Mouse (Mus musculus) thymus, postnatal 4 days (tissue): ENCODE measurements at regions not wholly inside any gene's neighbourhood (a gene's known extent, or its start where the extent isn't known, plus 50 kb on each side); places are given as distances from the start of the nearest gene placed in this dataset.

Experiments
- DNase-seq: peaks from one replicate; pipeline ENCODE4 v3.0.0; 2021

DNA sequence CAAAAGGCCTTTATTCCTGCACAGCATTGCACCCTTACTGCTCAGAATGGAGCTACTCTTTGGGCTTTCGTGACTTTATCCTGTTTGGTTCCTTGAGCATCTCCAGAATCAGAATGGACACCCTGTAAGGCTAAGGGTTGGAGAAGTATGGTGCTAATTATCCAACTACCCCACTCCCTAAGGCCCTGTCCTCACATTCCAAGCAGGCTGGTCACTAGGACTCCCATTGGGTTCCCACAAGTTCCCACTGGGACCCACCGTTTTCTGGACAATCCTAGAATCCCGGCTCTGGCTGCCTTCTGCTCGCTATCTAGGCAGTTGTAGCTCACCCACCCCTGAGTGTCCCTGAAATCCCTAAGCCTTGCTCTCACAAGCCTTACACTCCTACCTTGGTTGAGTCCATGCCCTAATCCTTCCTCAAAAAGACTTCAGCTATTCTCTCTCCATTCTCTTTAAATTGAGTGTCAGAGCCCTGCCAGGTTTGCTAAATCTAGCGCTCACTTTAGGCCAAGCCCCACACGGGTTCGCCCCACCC lies 146.1 kb downstream of the Efcab1 start:
- DNase-seq: no peak

DNA sequence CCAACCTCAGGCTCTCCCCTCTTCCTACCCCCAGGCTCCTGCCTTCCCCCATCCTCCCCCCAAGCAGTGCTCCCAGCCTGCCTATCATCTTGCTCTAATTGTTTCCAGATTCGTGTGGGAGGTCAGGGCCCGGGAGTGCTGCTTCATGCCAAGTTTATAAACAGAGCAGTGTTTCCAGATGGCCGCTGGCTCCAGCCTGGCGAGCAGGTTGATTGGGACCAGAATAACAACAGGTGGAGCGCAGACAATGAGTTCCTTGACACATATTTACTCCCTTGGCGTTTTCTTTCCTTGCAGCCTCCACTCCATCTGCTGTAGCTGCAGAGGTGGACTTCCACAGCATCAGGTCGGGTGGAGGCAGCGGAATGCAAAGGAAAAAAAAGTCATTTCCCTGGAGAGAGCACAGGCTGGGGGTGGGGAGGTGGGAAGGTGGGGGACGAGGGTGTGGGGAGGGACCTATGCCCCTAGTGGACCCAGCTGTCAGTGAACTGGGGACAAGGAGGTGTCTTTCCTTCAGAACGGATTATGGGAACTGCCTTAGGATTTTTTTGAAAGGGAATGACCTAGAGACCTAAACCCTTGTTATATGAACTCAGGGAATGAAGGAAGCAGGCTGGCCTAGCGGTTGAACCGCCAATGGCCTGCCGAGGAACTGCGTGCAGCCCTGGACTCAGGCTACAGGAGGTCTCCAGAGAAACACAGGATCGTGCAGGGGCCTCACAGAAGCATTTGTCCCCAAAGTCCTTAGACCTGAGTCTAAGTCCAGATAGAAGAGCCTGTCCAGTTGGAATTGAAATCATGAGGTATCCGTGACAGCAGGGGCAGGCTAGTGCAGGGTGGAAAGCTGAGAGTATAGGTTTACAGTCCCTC lies 146.8 kb downstream of the Efcab1 start:
- DNase-seq: no peak

DNA sequence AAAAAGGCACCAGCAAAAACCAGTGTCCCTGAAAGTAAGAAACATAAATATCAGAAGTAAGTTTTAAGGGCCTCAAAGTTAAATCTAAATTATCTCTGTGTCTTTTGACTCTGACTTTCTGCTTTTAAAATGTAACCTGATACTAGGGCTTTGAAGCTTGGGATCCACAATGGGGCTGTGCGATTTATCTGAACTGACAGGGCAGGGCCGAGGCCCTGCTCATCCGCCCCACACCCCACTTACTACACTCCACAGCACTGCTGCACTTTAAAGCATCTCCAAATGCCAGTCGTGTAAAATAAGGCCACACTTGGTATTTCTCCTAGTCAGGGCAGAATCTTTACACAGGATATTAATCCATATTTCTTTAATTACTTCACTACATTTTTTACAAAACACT lies 147.4 kb downstream of the Efcab1 start:
- no peak for DNase-seq

DNA sequence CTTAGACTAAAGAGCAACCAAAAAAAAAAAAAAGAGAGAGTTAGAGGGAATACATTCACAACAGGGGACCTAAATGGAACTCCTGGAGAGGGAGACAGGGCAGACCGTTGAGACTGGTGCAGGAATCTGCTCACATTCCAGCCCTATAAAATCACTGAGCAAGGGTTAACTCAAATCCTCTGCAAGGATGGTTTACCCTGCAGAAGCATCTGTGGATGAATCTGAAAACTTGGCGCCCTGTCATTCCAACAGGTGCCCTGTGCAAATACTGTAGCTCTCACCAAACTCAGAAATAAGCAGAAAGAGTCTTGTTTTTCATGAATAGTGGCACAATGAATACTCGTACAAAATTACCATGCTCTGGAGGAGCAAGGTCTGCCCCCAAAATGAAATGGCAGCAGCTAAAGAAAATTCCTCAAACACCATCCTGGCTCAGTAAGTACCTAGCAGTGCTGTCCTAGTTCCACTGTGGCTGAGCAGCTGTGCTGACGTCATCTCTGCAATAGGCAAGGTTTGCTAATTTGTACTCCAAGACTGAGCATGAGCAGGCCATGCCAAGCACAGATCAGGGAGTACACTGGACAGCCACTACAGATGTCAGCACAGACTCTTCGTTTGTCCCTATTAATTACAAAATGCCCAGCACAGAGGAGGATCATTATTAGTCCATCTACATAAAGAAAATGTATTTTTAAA lies 148.0 kb downstream of the Efcab1 start:
- no peak for DNase-seq

DNA sequence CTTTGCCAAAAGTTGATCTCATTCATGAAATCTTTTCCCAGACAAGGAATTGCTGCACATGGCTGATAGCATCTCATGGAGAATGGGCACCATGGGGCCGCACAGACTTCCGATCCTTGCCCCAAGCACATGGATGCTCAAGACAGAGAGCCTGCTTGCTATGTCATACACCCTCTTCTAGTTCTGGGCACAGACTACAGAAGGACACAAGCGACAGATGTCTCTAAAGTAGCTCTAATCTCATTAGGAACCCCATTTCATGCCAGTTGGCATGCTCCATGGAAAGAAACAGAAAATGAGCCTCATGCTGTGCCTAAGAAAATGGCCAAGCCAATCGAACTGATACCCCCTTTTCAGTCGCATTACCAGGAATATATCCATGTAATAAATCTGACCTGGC lies 149.3 kb downstream of the Efcab1 start:
- DNase-seq: no peak

DNA sequence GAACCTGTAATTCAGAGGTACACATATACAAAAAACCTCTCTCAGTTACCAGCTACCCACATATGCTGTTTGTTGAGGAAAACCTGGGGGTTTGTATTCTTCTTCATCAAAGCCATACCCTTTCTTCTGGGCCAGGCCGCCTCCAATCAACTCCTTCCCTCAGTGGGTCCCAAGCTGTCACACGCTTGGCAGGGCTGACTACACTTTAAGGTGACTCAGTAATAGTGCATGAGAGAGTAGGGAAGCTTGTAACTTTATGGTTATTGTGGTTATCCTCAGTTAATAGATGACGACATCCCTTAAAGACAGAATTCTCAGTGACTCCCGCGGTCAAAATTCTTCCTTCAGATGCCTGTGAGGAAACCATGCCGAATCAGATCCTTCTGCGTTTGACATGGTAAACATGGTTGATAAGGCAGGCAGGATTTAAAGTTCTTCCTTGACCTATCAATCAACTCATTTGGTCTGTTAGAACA lies 164.1 kb downstream of the Efcab1 start:
- DNase-seq: no peak

DNA sequence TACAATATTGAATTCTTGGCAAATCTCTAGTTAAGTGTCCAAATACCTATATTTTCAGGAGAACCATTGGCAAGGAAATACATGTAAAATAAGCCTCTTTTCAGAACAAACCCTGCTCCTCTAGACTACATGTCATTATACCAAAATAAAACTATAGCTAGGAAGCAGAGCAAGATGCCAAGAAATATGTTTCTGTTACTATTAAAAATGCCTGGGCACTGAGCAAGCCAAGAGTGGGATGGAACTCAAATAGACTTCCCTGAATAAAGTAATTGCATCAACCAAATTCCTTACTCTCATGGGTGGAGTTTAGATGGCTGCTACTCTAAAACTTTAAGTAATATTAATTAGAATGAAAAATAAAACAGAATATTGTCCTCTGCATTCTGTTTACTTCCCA lies 168.0 kb downstream of the Efcab1 start:
- DNase-seq: no peak

DNA sequence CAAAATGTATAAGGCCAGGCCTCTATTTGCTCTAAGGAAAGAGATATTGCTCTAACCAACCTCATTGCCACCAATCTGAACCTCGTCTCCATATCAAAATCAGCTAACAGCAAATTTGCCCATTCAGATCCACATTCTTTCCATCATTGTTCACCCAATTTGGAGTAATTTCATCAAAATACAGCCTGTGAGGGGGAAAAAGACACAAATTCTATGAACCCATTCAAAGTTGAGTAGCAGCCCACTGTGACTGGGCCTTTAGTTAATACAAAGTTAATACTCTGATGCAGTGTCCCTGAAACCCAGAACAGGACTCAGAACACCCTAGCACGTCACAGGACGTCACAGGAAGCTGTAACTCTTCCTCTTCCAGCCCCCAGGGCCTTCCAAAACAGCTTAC lies 177.3 kb downstream of the Efcab1 start:
- DNase-seq: no peak

DNA sequence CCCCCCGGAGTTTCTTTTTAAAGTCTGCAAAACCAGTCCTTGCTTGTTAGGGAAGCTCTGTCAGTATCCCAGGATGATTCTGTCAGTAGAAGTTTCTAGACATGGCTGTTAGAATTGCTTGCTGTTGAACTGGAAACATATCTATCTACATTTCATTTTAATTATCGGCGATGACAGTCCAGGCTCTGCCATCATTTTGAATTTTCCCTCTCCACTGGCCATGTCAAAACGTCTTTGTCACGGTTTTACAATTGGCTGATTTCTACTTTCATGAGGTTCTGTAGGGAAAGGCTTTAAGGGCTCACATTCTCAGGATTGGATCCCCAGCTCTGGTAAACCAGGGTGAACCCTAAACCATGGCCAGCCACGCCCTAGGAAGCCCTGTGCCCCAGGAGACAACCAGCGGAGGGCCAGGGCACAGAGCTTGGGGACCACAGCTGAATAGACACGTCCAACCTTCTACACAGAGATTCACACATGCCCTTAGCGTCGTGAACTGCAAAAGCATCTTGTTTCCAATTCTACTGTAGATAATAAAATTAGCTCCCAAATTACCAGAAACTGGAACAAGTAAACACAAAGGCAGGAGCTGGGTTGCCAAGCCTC lies 177.8 kb downstream of the Efcab1 start:
- no peak for DNase-seq

DNA sequence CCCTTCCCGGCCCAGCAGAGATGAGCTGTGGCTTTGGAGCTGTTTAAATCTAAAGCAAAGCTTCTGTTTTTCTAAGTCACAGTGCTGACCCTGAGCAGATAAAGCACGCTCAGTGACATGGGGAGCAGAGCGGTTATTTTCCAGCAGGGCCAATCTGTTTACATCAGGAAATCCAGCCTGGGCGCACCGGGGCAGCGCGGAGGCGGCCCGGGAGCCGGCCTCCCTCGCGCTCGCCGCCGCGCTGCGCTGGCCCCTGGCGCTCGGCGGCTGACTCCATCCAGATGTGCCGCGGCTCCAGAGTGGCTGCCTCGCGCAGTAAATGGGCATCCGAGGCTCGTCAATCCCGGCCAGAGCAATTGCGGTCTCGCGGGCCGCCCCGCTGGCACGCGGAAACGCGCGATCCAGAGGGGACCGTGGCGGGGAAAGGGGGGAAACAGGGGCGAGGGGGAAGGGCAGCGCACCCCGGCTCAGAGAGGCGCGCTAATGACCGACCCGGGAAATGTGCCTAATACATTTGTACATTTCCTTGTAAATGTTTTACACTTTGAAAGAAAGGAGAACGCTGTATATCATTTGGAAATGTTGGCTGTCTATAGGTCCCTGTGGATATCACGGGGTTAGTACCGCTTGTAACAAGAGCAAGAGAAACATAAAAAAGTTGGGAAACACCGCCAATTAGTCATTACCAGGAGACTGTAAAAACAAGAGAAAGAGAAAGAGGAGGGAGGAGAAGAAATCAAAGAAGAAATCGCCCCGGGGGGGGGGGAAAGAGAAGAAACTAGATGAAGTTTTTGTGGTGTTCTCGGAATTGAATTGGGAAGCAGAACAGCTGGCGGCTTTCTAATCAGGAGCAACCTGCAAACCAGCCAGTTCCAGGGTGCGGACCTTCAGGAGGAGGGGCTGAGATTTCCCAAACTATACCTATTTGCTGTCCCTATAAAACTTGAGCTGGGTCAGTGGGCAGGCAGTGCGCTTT lies 178.6 kb downstream of the Efcab1 start:
- DNase-seq: peak; percentile 7

DNA sequence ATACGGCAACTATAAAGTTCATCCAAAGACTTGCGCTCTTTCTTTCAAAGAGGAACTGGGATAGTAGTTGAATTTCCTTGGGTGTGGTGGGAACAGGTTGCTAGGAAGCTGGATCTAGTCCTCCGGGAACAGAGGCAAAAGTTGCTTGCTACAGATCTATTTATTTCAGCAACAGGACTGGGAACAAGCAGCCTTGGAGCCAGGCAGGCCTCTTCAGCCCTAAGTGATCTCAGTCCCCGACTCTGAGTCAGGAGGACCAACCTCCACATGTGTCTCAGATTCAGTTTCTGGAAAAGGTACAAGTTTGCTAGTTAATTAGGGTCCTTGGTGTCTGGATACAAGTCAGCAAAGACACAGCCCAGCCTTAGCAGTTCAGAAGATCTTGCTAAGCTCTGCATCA lies 180.2 kb downstream of the Efcab1 start:
- DNase-seq: no peak

DNA sequence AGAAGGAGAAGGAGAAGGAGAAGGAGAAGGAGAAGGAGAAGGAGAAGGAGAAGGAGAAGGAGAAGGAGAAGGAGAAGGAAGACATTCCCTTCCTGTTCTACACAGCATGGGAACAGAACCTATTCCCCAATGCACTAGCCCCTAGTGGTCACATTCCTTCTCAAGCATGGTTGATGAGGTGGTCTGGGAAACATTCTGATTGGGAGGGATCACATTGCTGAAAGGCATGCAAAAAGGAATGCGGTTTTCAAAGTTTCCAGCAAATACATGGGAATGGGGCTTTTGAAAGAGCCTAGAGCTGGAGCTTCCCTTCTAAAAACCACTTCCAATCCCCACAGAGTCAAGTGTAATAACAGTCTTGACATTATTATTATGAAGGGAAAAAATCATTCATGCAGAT lies 197.5 kb downstream of the Efcab1 start:
- no peak for DNase-seq

DNA sequence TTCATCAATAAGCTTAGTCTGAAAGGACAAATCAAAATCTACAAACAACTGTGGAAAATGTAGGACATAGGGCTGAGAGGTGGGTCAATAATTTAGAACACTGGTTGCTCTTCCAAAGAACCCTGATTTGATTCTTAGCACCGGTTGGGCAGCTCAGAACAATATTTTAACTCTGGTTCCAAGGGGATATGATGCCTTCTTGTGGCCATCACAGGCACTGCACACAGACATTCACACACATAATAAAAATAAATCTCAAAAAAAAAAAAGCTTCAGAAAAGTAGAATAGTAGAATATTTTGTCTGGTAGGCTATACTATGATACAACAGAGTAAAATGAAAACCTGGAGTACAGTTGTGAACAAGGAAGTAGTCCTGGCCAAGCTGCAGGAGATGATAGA lies 200.8 kb downstream of the Efcab1 start:
- no peak for DNase-seq

DNA sequence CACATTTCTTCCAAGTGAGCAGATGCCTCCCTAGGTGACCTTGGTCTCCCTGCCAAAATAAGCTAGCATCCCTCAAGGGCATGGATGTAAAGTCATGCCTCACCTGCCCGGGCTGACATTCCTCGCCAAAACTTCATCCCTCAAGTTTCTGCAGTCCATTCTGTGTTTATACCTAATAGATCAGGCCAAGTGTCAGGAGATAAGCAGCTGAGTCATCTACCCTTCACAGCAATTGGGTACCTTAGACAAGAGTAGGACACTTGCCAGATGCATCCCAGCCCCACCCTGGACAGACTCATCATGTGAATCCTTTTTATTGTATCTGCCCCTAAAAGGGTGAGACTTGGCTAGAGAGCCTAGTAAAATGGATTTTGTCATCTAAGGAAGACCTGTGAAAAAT lies 204.1 kb upstream of the Gm21897 start:
- no peak for DNase-seq

DNA sequence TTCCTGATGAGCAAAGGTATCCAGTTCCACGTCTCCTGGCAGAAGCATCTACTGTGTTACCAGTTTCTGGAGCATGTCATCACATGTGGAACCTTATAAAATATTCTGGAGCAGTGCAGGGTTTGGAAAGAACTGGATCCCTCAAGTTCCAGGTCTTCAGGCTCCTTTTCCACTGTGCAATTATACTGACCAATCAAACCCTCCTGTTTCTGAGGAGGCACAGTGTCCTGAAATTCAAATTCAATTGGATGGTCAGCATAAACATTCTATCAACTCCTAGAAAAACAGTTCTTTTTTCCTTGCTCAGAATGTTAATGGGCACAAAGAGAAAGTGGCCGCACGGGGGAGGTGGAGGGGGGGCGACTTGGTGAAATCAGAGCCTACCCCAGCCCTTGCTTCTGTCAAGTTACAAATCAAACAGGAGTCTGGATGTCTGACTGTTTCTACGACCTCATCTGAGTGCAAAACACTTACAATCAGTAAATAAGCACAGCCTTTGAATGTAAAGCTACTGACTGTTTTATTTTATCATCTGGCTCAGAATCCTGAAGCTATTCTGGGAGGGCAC lies 203.2 kb upstream of the Gm21897 start:
- DNase-seq: no peak

DNA sequence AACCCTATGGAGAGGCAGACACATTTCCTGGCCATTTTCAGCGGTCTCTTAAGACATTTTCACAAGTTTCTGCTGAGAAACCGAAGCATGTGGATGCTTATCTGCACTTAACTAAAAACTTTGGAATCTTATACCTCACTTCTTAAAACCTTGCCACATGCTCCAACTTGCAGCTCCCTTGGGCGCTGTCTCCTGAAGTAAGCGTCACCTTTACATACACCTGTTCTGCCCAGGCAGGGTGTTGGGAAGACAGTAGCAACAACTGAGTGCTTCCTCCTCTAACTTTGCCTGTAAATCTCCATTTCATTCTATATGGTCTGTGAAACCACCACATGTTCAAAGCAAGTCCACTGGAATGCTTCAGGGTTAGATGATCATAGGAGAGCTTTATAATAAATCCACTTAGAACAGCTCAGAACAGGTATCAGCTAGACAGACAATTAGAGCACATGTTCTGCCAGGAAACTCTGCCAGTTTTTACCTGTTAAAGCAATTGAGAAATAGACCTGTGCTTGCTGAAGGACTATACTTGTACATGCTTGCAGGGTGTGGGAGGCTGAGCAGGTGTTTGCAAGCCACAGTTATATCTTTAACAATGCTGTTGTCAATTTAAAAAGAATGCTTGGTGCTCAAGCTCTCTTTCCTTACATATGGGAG lies 202.6 kb upstream of the Gm21897 start:
- no peak for DNase-seq

DNA sequence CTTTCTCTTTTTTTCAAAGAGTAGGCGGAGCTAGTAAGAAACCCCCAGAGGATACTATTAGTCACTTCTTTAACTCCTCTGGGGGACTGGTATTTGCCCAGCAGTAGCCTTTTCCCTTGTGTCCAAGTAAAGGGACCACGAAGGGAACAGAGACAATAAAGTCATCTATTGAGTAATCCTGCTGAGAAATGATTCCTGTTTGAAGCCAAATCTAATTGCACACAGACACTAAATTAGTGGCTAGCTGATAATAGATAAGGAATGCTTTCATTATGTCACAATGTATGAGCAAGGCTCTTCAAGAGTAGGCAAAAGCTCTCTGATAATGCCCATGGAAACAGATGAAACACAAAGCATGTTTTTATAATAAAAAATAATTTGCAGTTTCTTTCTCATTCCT lies 201.9 kb upstream of the Gm21897 start:
- no peak for DNase-seq

DNA sequence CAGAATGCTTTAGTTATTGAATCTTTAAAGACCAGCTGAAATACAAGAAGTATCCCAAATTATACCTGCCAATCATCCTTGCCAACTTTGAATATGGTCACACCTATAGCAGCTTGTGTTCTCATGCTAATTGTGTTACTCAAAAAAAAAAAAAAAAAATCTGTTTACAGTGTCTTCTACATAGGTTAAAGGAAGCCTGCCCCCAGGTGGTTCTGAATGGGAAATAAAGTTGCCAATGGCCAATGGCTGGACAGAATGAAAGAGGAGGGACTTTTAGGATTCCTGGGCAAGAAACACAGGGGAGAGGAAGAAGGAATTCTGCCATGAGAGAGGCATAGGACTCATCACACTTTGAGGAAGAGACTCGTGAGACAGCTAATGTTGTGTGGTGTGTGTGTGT lies 197.5 kb upstream of the Gm21897 start:
- no peak for DNase-seq

DNA sequence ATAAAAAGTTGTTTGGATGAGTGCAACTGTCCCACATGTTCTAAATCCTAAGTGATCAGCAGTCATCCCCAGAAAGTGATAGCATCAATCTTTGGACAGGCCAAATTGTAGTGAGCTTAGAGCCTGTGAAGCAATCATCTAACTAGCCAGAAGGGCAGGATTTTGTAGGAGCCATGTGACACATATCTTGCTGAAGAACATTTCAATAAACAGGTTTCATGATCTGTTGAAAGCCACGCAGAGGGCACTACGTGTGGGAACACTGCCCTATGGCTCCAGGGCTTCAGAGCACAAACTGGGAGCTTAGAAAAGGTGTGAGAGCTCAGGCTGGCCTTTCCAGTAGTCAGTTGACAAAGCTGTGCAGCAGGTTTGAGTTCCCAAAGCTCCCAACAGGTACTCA lies 188.3 kb upstream of the Gm21897 start:
- no peak for DNase-seq

DNA sequence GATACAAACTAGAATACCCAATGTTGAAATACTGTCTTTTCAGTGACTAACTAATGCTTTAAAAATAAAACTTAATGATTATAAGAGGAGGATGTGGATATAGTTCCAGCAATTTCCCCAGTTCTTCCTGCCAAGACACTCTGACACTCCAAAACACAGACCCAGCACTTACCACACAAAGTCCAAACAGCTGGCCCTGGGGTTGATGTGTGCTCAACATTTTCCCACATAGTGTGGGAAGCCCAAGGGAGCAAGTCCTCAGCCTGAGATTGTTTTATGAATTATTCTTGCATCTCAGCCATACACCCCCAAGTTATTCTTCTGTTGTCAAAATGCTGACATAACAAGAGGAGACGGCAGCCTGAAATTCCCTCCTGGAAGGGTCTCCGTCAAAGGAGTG lies 187.5 kb upstream of the Gm21897 start:
- no peak for DNase-seq

DNA sequence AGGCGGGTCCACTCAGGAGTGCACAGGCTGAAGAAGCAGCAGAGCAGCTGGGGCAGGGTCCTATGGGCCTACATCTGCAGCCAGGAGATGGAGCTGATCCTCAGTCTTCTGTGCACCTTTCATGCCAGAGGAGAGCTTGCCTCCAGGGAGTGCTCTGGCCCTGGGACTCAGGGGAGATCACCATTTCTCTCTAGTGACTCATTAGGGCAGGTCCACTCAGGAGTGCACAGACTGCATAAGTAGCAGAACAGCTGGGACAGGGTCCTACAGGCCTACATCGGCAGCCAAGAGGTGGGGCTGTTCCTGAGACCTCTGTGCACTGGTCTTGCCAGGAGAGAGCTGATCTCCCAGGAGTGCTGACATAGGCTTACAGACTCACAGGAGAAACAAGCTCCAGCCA lies 159.4 kb upstream of the Gm21897 start:
- no peak for DNase-seq

DNA sequence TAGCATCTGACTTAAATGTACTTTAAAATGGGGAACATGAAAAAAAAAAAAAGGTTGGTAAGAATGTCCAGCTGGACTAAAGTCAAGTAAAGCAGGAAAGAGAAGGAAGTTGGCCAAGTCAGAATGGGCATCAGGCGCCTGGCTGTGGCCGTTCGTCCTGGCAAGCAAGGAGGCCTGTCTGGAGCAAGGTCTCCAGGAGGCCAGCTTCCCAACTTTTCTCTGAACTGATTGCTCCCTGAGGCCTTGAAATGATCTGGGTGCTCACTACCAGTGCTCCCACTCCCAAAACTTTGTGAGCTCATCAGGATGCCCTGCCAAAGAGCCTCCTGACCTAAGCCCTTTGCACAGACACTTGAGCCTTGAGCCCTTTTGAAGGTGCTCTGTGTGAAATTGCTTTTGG lies 141.7 kb upstream of the Gm21897 start:
- DNase-seq: no peak
